Mouse (Mus musculus) testis, adult 2 months (tissue): ENCODE results near the gene Slc10a1. TPM values are rescaled to one million over a fixed set of nuclear protein-coding genes. Genes with fewer than 3 reads are reported as not detected.

ENCODE experiments used
- H3K27ac ChIP-seq: fragments of 200-500 bp; 2 replicates; pipeline ENCODE4 v1.5.1; 2012; ENCODE audit warnings: low read depth, low read length; ENCODE audit not compliant: control insufficient read depth, insufficient read depth
- H3K27me3 ChIP-seq: fragments of 200-500 bp; 2 replicates; pipeline ENCODE4 v1.6.1; 2012; ENCODE audit warnings: mild to moderate bottlenecking, low read length, moderate library complexity; ENCODE audit not compliant: control insufficient read depth, insufficient read depth
- H3K36me3 ChIP-seq: fragments of 200-500 bp; 2 replicates; pipeline ENCODE4 v1.6.1; 2012; ENCODE audit warnings: mild to moderate bottlenecking, low read length; ENCODE audit not compliant: control insufficient read depth, insufficient read depth
- H3K4me1 ChIP-seq: fragments of 200-500 bp; 2 replicates; pipeline ENCODE4 v1.6.1; 2012; ENCODE audit warnings: low read length; ENCODE audit not compliant: control insufficient read depth, insufficient read depth
- H3K4me3 ChIP-seq: fragments of 200-500 bp; 2 replicates; pipeline ENCODE4 v1.5.1; 2012; ENCODE audit warnings: low read depth, mild to moderate bottlenecking, low read length, moderate library complexity, mixed read lengths; ENCODE audit not compliant: control insufficient read depth
- CTCF ChIP-seq: fragments of 200-500 bp; IDR thresholded peaks from 2 replicates; pipeline ENCODE4 v1.5.1; 2012; ENCODE audit warnings: low read depth, mild to moderate bottlenecking, inconsistent platforms, low read length, moderate library complexity; ENCODE audit not compliant: control insufficient read depth, insufficient read depth, insufficient replicate concordance
- POLR2A ChIP-seq: fragments of 200-500 bp; IDR thresholded peaks from 2 replicates; pipeline ENCODE4 v1.6.1; 2012; ENCODE audit warnings: low read depth, mild to moderate bottlenecking, inconsistent platforms, low read length, moderate library complexity; ENCODE audit not compliant: control insufficient read depth
- polyA plus RNA-seq: library from polyadenylated mRNA; depleted of rRNA; stranded (reverse); fragments of >200 nt; gene quantifications from 2 replicates; pipeline ENCODE4 v1.2.3, GENCODE M21; 2012; rRNA removed

Gene Slc10a1
- 0.10 TPM in 2 replicates for polyA plus RNA-seq

- Histone ChIP-seq H3K36me3 (no peaks in the 10 kb centered on the region), H3K27me3 (no peaks in the 10 kb centered on the region), H3K4me1 (no peaks in the 10 kb centered on the region; the same call in 1 of the 2 replicates), H3K4me3 (no peak within 1 kb of the TSS), H3K27ac (no peak within 1 kb of the TSS)
- no peak for TF ChIP-seq CTCF
- TF ChIP-seq POLR2A: no peak
Observed at GRCm38 (mm10) chr12:80968605-80969004, at the start of gene Slc10a1. TSS of gene Slc10a1 (minus strand) at chr12:80968705.

- H3K27ac ChIP-seq: no peak overlapping the region
- TF ChIP-seq CTCF (no peak), POLR2A (no peak)
- H3K4me1 ChIP-seq: peaks cover 4% of the 10 kb centered on the region
- no peaks in the 10 kb centered on the region for H3K27me3 ChIP-seq
- H3K36me3 ChIP-seq: no peaks in the 10 kb centered on the region
- H3K4me3 ChIP-seq: no peak overlapping the region
Observed at GRCm38 (mm10) chr12:81017624-81018023, 49.1 kb upstream of the Slc10a1 start.

- no peak for TF ChIP-seq POLR2A
- TF ChIP-seq CTCF: no peak
Observed at GRCm38 (mm10) chr12:81013496-81013895, 45.0 kb upstream of the Slc10a1 start.

GRCm38 (mm10) chr12:81011994-81012393, 43.5 kb upstream of the Slc10a1 start:
- no peaks in the 10 kb centered on the region for H3K27me3 ChIP-seq
- TF ChIP-seq POLR2A (no peak), CTCF (no peak)
- H3K4me1 ChIP-seq: no peaks in the 10 kb centered on the region
- H3K4me3 ChIP-seq: no peak overlapping the region
- no peaks in the 10 kb centered on the region for H3K36me3 ChIP-seq
- H3K27ac ChIP-seq: no peak overlapping the region

More at GRCm38 (mm10) chr12:81013496-81013895, 45.0 kb upstream of the Slc10a1 start:
- peak overlapping the region; percentile 28; the same call in 1 of the 2 replicates for H3K27ac ChIP-seq
- H3K36me3 ChIP-seq: no peaks in the 10 kb centered on the region
- peaks cover 1% of the 10 kb centered on the region for H3K4me1 ChIP-seq
- H3K27me3 ChIP-seq: no peaks in the 10 kb centered on the region
- no peak overlapping the region for H3K4me3 ChIP-seq

- Histone ChIP-seq H3K27ac (no peak overlapping the region), H3K4me1 (no peaks in the 10 kb centered on the region), H3K36me3 (no peaks in the 10 kb centered on the region), H3K4me3 (no peak overlapping the region), H3K27me3 (no peaks in the 10 kb centered on the region)
- no peak for TF ChIP-seq CTCF
- no peak for TF ChIP-seq POLR2A
Observed at GRCm38 (mm10) chr12:81009813-81010212, 41.3 kb upstream of the Slc10a1 start.

- Histone ChIP-seq H3K4me3 (no peak overlapping the region), H3K36me3 (no peaks in the 10 kb centered on the region), H3K27me3 (no peaks in the 10 kb centered on the region), H3K27ac (no peak overlapping the region), H3K4me1 (peaks cover 3% of the 10 kb centered on the region; the same call in 1 of the 2 replicates)
- TF ChIP-seq POLR2A: no peak
Observed at GRCm38 (mm10) chr12:81002841-81003635, 34.5 kb upstream of the Slc10a1 start.

- peaks cover 3% of the 10 kb centered on the region; the same call in 1 of the 2 replicates for H3K4me1 ChIP-seq
- H3K27me3 ChIP-seq: no peaks in the 10 kb centered on the region
Observed at GRCm38 (mm10) chr12:81000924-81001323, 32.4 kb upstream of the Slc10a1 start.

More at GRCm38 (mm10) chr12:81000924-81001323, 32.4 kb upstream of the Slc10a1 start:
- Histone ChIP-seq H3K27ac (no peak overlapping the region), H3K4me3 (no peak overlapping the region), H3K36me3 (no peaks in the 10 kb centered on the region)
- no peak for TF ChIP-seq CTCF
- TF ChIP-seq POLR2A: no peak
